ENCODE assay signal across 12 mouse cellular contexts in genomic region chr9:31344289-31344831, GRCm38 (mm10). TPM values are rescaled to one million over a fixed set of nuclear protein-coding genes. Genes with fewer than 3 reads are reported as not detected.
DNase-seq lines count a peak whose midpoint lies in the region; ATAC-seq lines count a peak whose summit lies in the region.
"Had no signal": no experiment of that assay in that cellular context is flagged by ENCODE, and none has a peak within 500 bp of the region (broad histone marks: within the 10 kb centered on the region; RNA-seq: fewer than 3 reads in every experiment).

No protein-coding gene starts in this region.

- no peak overlapping the region for H3K4me2 ChIP-seq in forebrain, embryonic 16.5 days (ENCODE audit: low read length)
- H3K4me2 ChIP-seq in forebrain, embryonic 11.5 days (ENCODE audit: low read depth, low read length, severe bottlenecking): no peak overlapping the region
- no peak overlapping the region for H3K4me2 ChIP-seq in hindbrain, embryonic 16.5 days (ENCODE audit: low read length)
- H3K4me2 ChIP-seq: neural tube, embryonic 12.5 days had no signal

- peak; percentile 57; the same call in 1 of the 2 replicates for ATAC-seq in forebrain, embryonic 16.5 days
- ATAC-seq in forebrain, embryonic 11.5 days (replicated peaks; ENCODE audit: low FRiP score): no peak
- peak; percentile 88 for ATAC-seq in hindbrain, embryonic 16.5 days
- no peak for ATAC-seq in inflammation-experienced regulatory T-cells, adult 6 months

- no peaks in the 10 kb centered on the region for H3K9me3 ChIP-seq in forebrain, embryonic 16.5 days (ENCODE audit: control insufficient read depth, low read length)
- no peaks in the 10 kb centered on the region for H3K9me3 ChIP-seq in forebrain, embryonic 11.5 days (ENCODE audit: control insufficient read depth, low read length)
- H3K9me3 ChIP-seq in hindbrain, embryonic 16.5 days (ENCODE audit: control insufficient read depth, low read length): no peaks in the 10 kb centered on the region
- H3K9me3 ChIP-seq: neural tube, embryonic 12.5 days had no signal

- no peak for DNase-seq in forebrain, embryonic 11.5 days (ENCODE audit: low spot score)
- DNase-seq in right cerebral cortex, postnatal 25 days: peak; percentile 18
- no peak for DNase-seq in right cerebral cortex, postnatal 36 days (ENCODE audit: low spot score in 2 of 2)
- peak; percentile 44 for DNase-seq in telencephalon, adult 2 months (ENCODE audit: low read depth, low spot score)
- no peak for DNase-seq in left cerebral cortex, postnatal 36 days (ENCODE audit: low spot score in 2 of 2)
- DNase-seq: B cell, adult 2 months; kidney, postnatal 36 days had no signal

- intact Hi-C loops in left cerebral cortex, postnatal 36 days (cut with DNase I): no loop called here

- 46% methylated on average over 11 of the region's 11 CpGs for WGBS in forebrain, embryonic 16.5 days
- WGBS in forebrain, embryonic 11.5 days: 65% methylated on average over 11 of the region's 11 CpGs
- 49% methylated on average over 11 of the region's 11 CpGs for WGBS in hindbrain, embryonic 16.5 days

- H3K27me3 ChIP-seq in forebrain, embryonic 16.5 days (replicated peaks; ENCODE audit: control insufficient read depth, insufficient read depth, low read length): no peaks in the 10 kb centered on the region
- H3K27me3 ChIP-seq in forebrain, embryonic 11.5 days (ENCODE audit: control insufficient read depth, insufficient read depth, low read length): no peaks in the 10 kb centered on the region
- H3K27me3 ChIP-seq in hindbrain, embryonic 16.5 days (replicated peaks; ENCODE audit: control insufficient read depth, insufficient read depth, low read length): no peaks in the 10 kb centered on the region
- H3K27me3 ChIP-seq: neural tube, embryonic 12.5 days had no signal

- H3K36me3 ChIP-seq in forebrain, embryonic 16.5 days (ENCODE audit: control insufficient read depth, insufficient read depth): no peaks in the 10 kb centered on the region
- no peaks in the 10 kb centered on the region; the same call in 1 of the 2 replicates for H3K36me3 ChIP-seq in forebrain, embryonic 11.5 days (ENCODE audit: control insufficient read depth, insufficient read depth, low read length)
- peaks cover 2% of the 10 kb centered on the region; the same call in 1 of the 2 replicates for H3K36me3 ChIP-seq in hindbrain, embryonic 16.5 days (ENCODE audit: control insufficient read depth, insufficient read depth, low read length)

- H3K4me3 ChIP-seq in forebrain, embryonic 16.5 days (replicated peaks; ENCODE audit: low read length): no peak overlapping the region
- H3K4me3 ChIP-seq in forebrain, embryonic 11.5 days (ENCODE audit: low read depth, low read length): no peak overlapping the region
- H3K4me3 ChIP-seq in hindbrain, embryonic 16.5 days (ENCODE audit: low read length): no peak overlapping the region
- H3K4me3 ChIP-seq: neural tube, embryonic 12.5 days had no signal

- no peak overlapping the region for H3K9ac ChIP-seq in forebrain, embryonic 16.5 days (replicated peaks; ENCODE audit: low read depth, low read length)
- no peak overlapping the region for H3K9ac ChIP-seq in forebrain, embryonic 11.5 days (ENCODE audit: low read length)
- H3K9ac ChIP-seq in hindbrain, embryonic 16.5 days (ENCODE audit: low read depth, low read length): no peak overlapping the region
- H3K9ac ChIP-seq: liver, embryonic 14.5 days; neural tube, embryonic 12.5 days had no signal

- peaks cover 6% of the 10 kb centered on the region for H3K4me1 ChIP-seq in forebrain, embryonic 16.5 days (replicated peaks; ENCODE audit: control insufficient read depth, insufficient read depth, low read length)
- no peaks in the 10 kb centered on the region for H3K4me1 ChIP-seq in forebrain, embryonic 11.5 days (replicated peaks; ENCODE audit: control insufficient read depth, insufficient read depth, low read length)
- no peaks in the 10 kb centered on the region for H3K4me1 ChIP-seq in hindbrain, embryonic 16.5 days (ENCODE audit: control insufficient read depth, insufficient read depth, low read depth, low read length)

- no peak overlapping the region for H3K27ac ChIP-seq in forebrain, embryonic 16.5 days (ENCODE audit: low read length)
- no peak overlapping the region for H3K27ac ChIP-seq in forebrain, embryonic 11.5 days (ENCODE audit: low read depth, low read length)
- H3K27ac ChIP-seq in hindbrain, embryonic 16.5 days (ENCODE audit: low read depth, low read length): peak overlapping the region; percentile 20; the same call in 1 of the 2 replicates
- H3K27ac ChIP-seq: liver, embryonic 14.5 days; neural tube, embryonic 12.5 days had no signal

RNA-seq across cellular contexts. Expression of gene Nfrkb, which starts 41.6 kb away (rescaled TPM):
- polyA plus RNA-seq in forebrain, embryonic 16.5 days (2015; fragmentation: Nextera tagmentation; extraction: Ambion mirVana): 29.0 and 31.9 TPM in 2 replicates
- polyA plus RNA-seq in forebrain, embryonic 11.5 days (2014; fragmentation: Nextera tagmentation; extraction: Ambion mirVana): 25.6 and 25.7 TPM in 2 replicates
- polyA plus RNA-seq in hindbrain, embryonic 16.5 days (2015; fragmentation: Nextera tagmentation; extraction: Ambion mirVana): 22.5 and 23.5 TPM in 2 replicates
- total RNA-seq in left cerebral cortex, postnatal 36 days (2021): 10 to 100 TPM; 24.8 to 34.1 TPM
- polyA plus RNA-seq in inflammation-experienced regulatory T-cells, adult 6 months (2017; shearing (Covaris generic)): 10 to 100 TPM; 23.7 to 39.8 (median 36.9) TPM

Comparison
In these comparisons a context has a peak if more than half of its experiments do, and no peak if none do; other contexts are left out.
1. ATAC-seq: peak in forebrain, embryonic 16.5 days (single experiment) and hindbrain, embryonic 16.5 days (single experiment); none in forebrain, embryonic 11.5 days (single experiment) and inflammation-experienced regulatory T-cells, adult 6 months (single experiment).
2. DNase-seq: peak in right cerebral cortex, postnatal 25 days (single experiment) and telencephalon, adult 2 months (single experiment); none in forebrain, embryonic 11.5 days (single experiment), right cerebral cortex, postnatal 36 days (0 of 2) and left cerebral cortex, postnatal 36 days (0 of 2).